Mouse (Mus musculus) adrenal gland, adult (tissue): ENCODE measurements around the gene Traf3.

Experiments used
- DNase-seq, 2 experiments: peaks; one replicate each; pipeline ENCODE4 v3.0.0; 2022 to 2023; ENCODE audit warnings: low spot score in 1 of 2; ENCODE audit not compliant: inconsistent age in 2 of 2

Traf3 gene

GRCm38 (mm10) chr12:111152981-111153710, 13.0 kb upstream of the Traf3 start:
- peak in 1 of 2 experiments; percentile 59 for DNase-seq

GRCm38 (mm10) chr12:111153946-111154345, 12.2 kb upstream of the Traf3 start:
- DNase-seq = peak in 1 of 2 experiments; percentile 70

GRCm38 (mm10) chr12:111154641-111155040, 11.5 kb upstream of the Traf3 start:
- DNase-seq = peak; percentile 79 to 91

- DNase-seq = no peak
Observed at GRCm38 (mm10) chr12:111155756-111156155, 10.4 kb upstream of the Traf3 start.

GRCm38 (mm10) chr12:111159659-111160428, 6.3 kb upstream of the Traf3 start:
- no peak for DNase-seq

- no peak for DNase-seq
Observed at GRCm38 (mm10) chr12:111160871-111161270, 5.3 kb upstream of the Traf3 start.

GRCm38 (mm10) chr12:111161943-111162311, 4.2 kb upstream of the Traf3 start:
- DNase-seq = peak in 1 of 2 experiments; percentile 70

- peak; percentile 60 to 78 for DNase-seq
Observed at GRCm38 (mm10) chr12:111162312-111163061, 3.7 kb upstream of the Traf3 start.

GRCm38 (mm10) chr12:111164310-111164751, 1.8 kb upstream of the Traf3 start:
- peak; percentile 91 to 95 for DNase-seq

- DNase-seq = peak; percentile 65 to 80
Observed at GRCm38 (mm10) chr12:111165146-111165812, 891 bp upstream of the Traf3 start.

GRCm38 (mm10) chr12:111166681-111167289, 615 bp downstream of the Traf3 start:
- peak; percentile 64 to 86 for DNase-seq

GRCm38 (mm10) chr12:111168891-111169290, 2.7 kb downstream of the Traf3 start:
- DNase-seq = peak; percentile 61 to 66

- no peak for DNase-seq
Observed at GRCm38 (mm10) chr12:111178772-111179171, 12.6 kb downstream of the Traf3 start.

- no peak for DNase-seq
Observed at GRCm38 (mm10) chr12:111181848-111182247, 15.7 kb downstream of the Traf3 start.

GRCm38 (mm10) chr12:111182378-111182777, 16.2 kb downstream of the Traf3 start:
- DNase-seq = no peak

GRCm38 (mm10) chr12:111184476-111184875, 18.3 kb downstream of the Traf3 start, which contains the start of gene 4930595D18Rik:
4930595D18Rik (minus strand) TSS chr12:111184491.
- DNase-seq = no peak

GRCm38 (mm10) chr12:111186986-111187385, 20.8 kb downstream of the Traf3 start:
- DNase-seq = peak; percentile 19 to 68

- DNase-seq = no peak
Observed at GRCm38 (mm10) chr12:111188295-111188694, 22.1 kb downstream of the Traf3 start.

GRCm38 (mm10) chr12:111190355-111190754, 24.2 kb downstream of the Traf3 start:
- no peak for DNase-seq

GRCm38 (mm10) chr12:111190891-111191290, 24.7 kb downstream of the Traf3 start:
- DNase-seq = no peak
